Mouse (Mus musculus): ENCODE measurements around the gene Tmem109. TPM values are rescaled to one million over a fixed set of nuclear protein-coding genes. Genes with fewer than 3 reads are reported as not detected.

Tmem109 gene
- total and polyA plus RNA-seq, 3 experiments: 17.9 to 51.5 (median 32.9) TPM

- no peak for TF ChIP-seq RCOR1 (conservative IDR thresholded peaks at IDR 0.05; ENCODE audit: low read depth, low read length)
- no peak for TF ChIP-seq GABPA (IDR thresholded peaks at IDR 0.05; ENCODE audit: insufficient replicate concordance, low read depth, low read length)
- no peak for TF ChIP-seq EP300 (IDR thresholded peaks at IDR 0.05; ENCODE audit: low read length)
- no peak for TF ChIP-seq CTCF (conservative IDR thresholded peaks at IDR 0.05 in 1 of 2, IDR thresholded peaks at IDR 0.05 in 1 of 2; ENCODE audit: low read depth in 2 of 2, low read length in 2 of 2)
- TF ChIP-seq TBP (conservative IDR thresholded peaks at IDR 0.05; ENCODE audit: low read depth, low read length): no peak
- TF ChIP-seq KAT2A (IDR thresholded peaks at IDR 0.05; ENCODE audit: insufficient replicate concordance, low read length): no peak
- no peak for TF ChIP-seq MAX (IDR thresholded peaks at IDR 0.05; ENCODE audit: low read length)
- TF ChIP-seq JUND (conservative IDR thresholded peaks at IDR 0.05; ENCODE audit: low read depth, low read length): no peak
- TF ChIP-seq MEF2A (IDR thresholded peaks at IDR 0.05; ENCODE audit: borderline replicate concordance, low read depth, low read length): no peak
- no peak for TF ChIP-seq ETS1 (conservative IDR thresholded peaks at IDR 0.05; ENCODE audit: low read depth, low read length)
- no peak for TF ChIP-seq MXI1 (IDR thresholded peaks at IDR 0.05; ENCODE audit: low read depth, low read length)
- no peak for TF ChIP-seq NELFE (IDR thresholded peaks at IDR 0.05; ENCODE audit: low read depth, low read length)
- no peak for TF ChIP-seq ZC3H11A (IDR thresholded peaks at IDR 0.05; ENCODE audit: low read depth, low read length)
- TF ChIP-seq POLR2A (IDR thresholded peaks at IDR 0.05; ENCODE audit: low read depth, low read length): no peak
- Histone ChIP-seq H3K9me3 (replicated peaks; ENCODE audit: low read length) (no peaks in the 10 kb centered on the region), H3K9ac (ENCODE audit: insufficient read depth, low read depth) (no peak overlapping the region), H3K27ac (ENCODE audit: insufficient read depth, low read depth) (no peak overlapping the region), H3K36me3 (replicated peaks in 1 of 2; ENCODE audit: control insufficient read depth in 1 of 2, insufficient read depth in 1 of 2, low read length in 1 of 2) (peaks cover 86 to 100% of the 10 kb centered on the region in 2 experiments), H3K4me1 (ENCODE audit: control insufficient read depth in 1 of 2, insufficient read depth in 2 of 2) (peaks cover 5 to 18% of the 10 kb centered on the region in 2 experiments; a peak in 3 of 4 replicates), H3K4me2 (ENCODE audit: insufficient read depth, low read depth, poor library complexity, severe bottlenecking) (no peak overlapping the region), H3K27me3 (replicated peaks) (no peaks in the 10 kb centered on the region), H3K4me3 (replicated peaks in 1 of 3; ENCODE audit: low read depth in 2 of 3, low read length in 2 of 3, poor library complexity in 1 of 3) (no peak overlapping the region), H3K79me2 (replicated peaks; ENCODE audit: control insufficient read depth, extremely low read depth, insufficient read depth, poor library complexity, severe bottlenecking) (no peaks in the 10 kb centered on the region; the same call in 1 of the 2 replicates)
- in situ Hi-C loops (cut with MboI; ENCODE audit: low pct_ligation_motif_present, low pct_unique_long_range_greater_than_20kb, low sequenced_read_pairs): no loop called here
- DNase-seq (ENCODE audit: extremely low read depth): no peak
- dilution Hi-C loops (cut with MboI; ENCODE audit: extremely low pct_ligation_motif_present, extremely low pct_unique_long_range_greater_than_20kb, low sequenced_read_pairs): no loop called here
Measured at GRCm38 (mm10) chr19:10855422-10855821, 26.4 kb downstream of the Tmem109 start.

- no peak overlapping the region for H3K4me3 ChIP-seq (replicated peaks in 1 of 3; ENCODE audit: low read depth in 2 of 3, low read length in 2 of 3, poor library complexity in 1 of 3)
- H3K9me3 ChIP-seq (replicated peaks; ENCODE audit: low read length): no peaks in the 10 kb centered on the region
- in situ Hi-C loops (cut with MboI; ENCODE audit: low pct_ligation_motif_present, low pct_unique_long_range_greater_than_20kb, low sequenced_read_pairs): no loop called here
- dilution Hi-C loops (cut with MboI; ENCODE audit: extremely low pct_ligation_motif_present, extremely low pct_unique_long_range_greater_than_20kb, low sequenced_read_pairs): no loop called here
- H3K4me2 ChIP-seq (ENCODE audit: insufficient read depth, low read depth, poor library complexity, severe bottlenecking): no peak overlapping the region
- no peak for TF ChIP-seq ETS1 (conservative IDR thresholded peaks at IDR 0.05; ENCODE audit: low read depth, low read length)
- no peak for TF ChIP-seq MAZ (IDR thresholded peaks at IDR 0.05; ENCODE audit: low read depth, low read length)
- no peak for TF ChIP-seq POLR2AphosphoS2 (IDR thresholded peaks at IDR 0.05; ENCODE audit: low read depth, low read length)
- no peak for TF ChIP-seq SIN3A (IDR thresholded peaks at IDR 0.05; ENCODE audit: low read length)
- no peak overlapping the region for H3K27ac ChIP-seq (ENCODE audit: insufficient read depth, low read depth)
- H3K4me1 ChIP-seq (ENCODE audit: control insufficient read depth in 1 of 2, insufficient read depth in 2 of 2): peaks cover 15 to 45% of the 10 kb centered on the region in 2 experiments
- peaks cover 41 to 76% of the 10 kb centered on the region in 2 experiments for H3K36me3 ChIP-seq (replicated peaks in 1 of 2; ENCODE audit: control insufficient read depth in 1 of 2, insufficient read depth in 1 of 2, low read length in 1 of 2)
- H3K27me3 ChIP-seq (replicated peaks): no peaks in the 10 kb centered on the region
- DNase-seq (ENCODE audit: extremely low read depth): no peak
- peaks cover 27% of the 10 kb centered on the region for H3K79me2 ChIP-seq (replicated peaks; ENCODE audit: control insufficient read depth, extremely low read depth, insufficient read depth, poor library complexity, severe bottlenecking)
- H3K9ac ChIP-seq (ENCODE audit: insufficient read depth, low read depth): no peak overlapping the region
Measured at GRCm38 (mm10) chr19:10847311-10848087, 34.3 kb downstream of the Tmem109 start.
